Mouse (Mus musculus) E14TG2a.4 (cell line): ENCODE measurements around the gene Dach1.

Experiments
- H3K27me3 ChIP-seq: 2 replicates; pipeline ENCODE4 v1.6.1; 2014; ENCODE audit warnings: low read length, control low read depth; ENCODE audit not compliant: insufficient read depth
- H3K36me3 ChIP-seq: 2 replicates; pipeline ENCODE4 v1.6.1; 2014; ENCODE audit warnings: low read length, control low read depth; ENCODE audit not compliant: insufficient read depth
- H3K4me1 ChIP-seq: replicated peaks from 2 replicates; pipeline ENCODE4 v1.6.1; 2014; ENCODE audit warnings: low read depth, low read length, control low read depth
- H3K4me3 ChIP-seq: replicated peaks from 2 replicates; pipeline ENCODE4 v1.5.1; 2014; ENCODE audit warnings: mild to moderate bottlenecking, low read length
- H3K9me3 ChIP-seq: 2 replicates; pipeline ENCODE4 v1.6.1; 2014; ENCODE audit warnings: low read length, control low read depth
- CTCF ChIP-seq: conservative IDR thresholded peaks from 2 replicates; pipeline ENCODE4 v1.5.1; 2014; ENCODE audit warnings: low read length
- NANOG ChIP-seq: IDR thresholded peaks from 2 replicates; pipeline ENCODE4 v1.6.1; 2014; ENCODE audit warnings: borderline replicate concordance, low read length, mixed read lengths
- POU5F1 ChIP-seq: IDR thresholded peaks from 2 replicates; pipeline ENCODE4 v1.6.1; 2014; ENCODE audit warnings: low read length, borderline replicate concordance

The Dach1 gene

GRCm38 (mm10) chr14:97896622-97897021 is 272.9 kb downstream of the Dach1 start:
- Histone ChIP-seq H3K36me3 (no peaks in the 10 kb centered on the region), H3K27me3 (no peaks in the 10 kb centered on the region), H3K9me3 (no peaks in the 10 kb centered on the region), H3K4me3 (no peak overlapping the region), H3K4me1 (no peaks in the 10 kb centered on the region)
- TF ChIP-seq CTCF (no peak), NANOG (no peak)

- Histone ChIP-seq H3K4me3 (no peak overlapping the region), H3K27me3 (no peaks in the 10 kb centered on the region), H3K4me1 (no peaks in the 10 kb centered on the region), H3K9me3 (no peaks in the 10 kb centered on the region), H3K36me3 (no peaks in the 10 kb centered on the region)
- TF ChIP-seq POU5F1 (no peak), CTCF (peak; percentile 28; the same call in 1 of the 2 replicates)
Observed at GRCm38 (mm10) chr14:97881976-97882375, 287.6 kb downstream of the Dach1 start.

GRCm38 (mm10) chr14:97871001-97871400 is 298.6 kb downstream of the Dach1 start:
- TF ChIP-seq POU5F1 (no peak), NANOG (no peak)
- Histone ChIP-seq H3K4me3 (no peak overlapping the region), H3K4me1 (no peaks in the 10 kb centered on the region), H3K9me3 (no peaks in the 10 kb centered on the region), H3K36me3 (no peaks in the 10 kb centered on the region), H3K27me3 (no peaks in the 10 kb centered on the region)

- Histone ChIP-seq H3K4me3 (no peak overlapping the region), H3K36me3 (no peaks in the 10 kb centered on the region), H3K4me1 (no peaks in the 10 kb centered on the region), H3K27me3 (no peaks in the 10 kb centered on the region), H3K9me3 (no peaks in the 10 kb centered on the region)
- TF ChIP-seq CTCF = no peak
- no peak for TF ChIP-seq NANOG
Observed at GRCm38 (mm10) chr14:97858384-97858783, 311.2 kb downstream of the Dach1 start.

- Histone ChIP-seq H3K4me1 (no peaks in the 10 kb centered on the region), H3K9me3 (no peaks in the 10 kb centered on the region), H3K27me3 (no peaks in the 10 kb centered on the region), H3K36me3 (no peaks in the 10 kb centered on the region), H3K4me3 (no peak overlapping the region)
- no peak for TF ChIP-seq CTCF
- no peak for TF ChIP-seq POU5F1
- TF ChIP-seq NANOG = no peak
Observed at GRCm38 (mm10) chr14:97857276-97857675, 312.3 kb downstream of the Dach1 start.

DNA sequence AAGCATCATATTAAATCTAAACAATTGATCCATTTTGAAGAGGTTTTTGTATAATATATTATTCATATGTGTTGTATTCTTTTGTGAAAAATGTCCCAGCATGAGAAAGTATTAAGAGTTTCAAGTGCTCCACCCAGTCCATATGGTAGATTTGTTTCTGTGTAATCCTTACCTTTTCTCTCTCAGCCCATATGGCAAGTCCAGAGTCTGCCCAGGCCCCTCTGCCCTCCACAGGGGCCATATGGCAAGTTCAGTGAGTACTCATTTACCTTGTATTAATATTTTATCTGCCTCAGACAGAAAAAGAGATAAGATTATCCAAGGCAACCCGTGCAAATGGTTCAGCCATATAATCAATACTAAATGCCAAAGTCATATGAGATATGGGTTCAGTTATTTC is 314.2 kb downstream of the Dach1 start:
- no peaks in the 10 kb centered on the region for H3K4me1 ChIP-seq
- H3K36me3 ChIP-seq = no peaks in the 10 kb centered on the region
- no peaks in the 10 kb centered on the region for H3K9me3 ChIP-seq
- TF ChIP-seq POU5F1 (no peak), NANOG (no peak), CTCF (no peak)
- no peaks in the 10 kb centered on the region for H3K27me3 ChIP-seq
- no peak overlapping the region for H3K4me3 ChIP-seq

DNA sequence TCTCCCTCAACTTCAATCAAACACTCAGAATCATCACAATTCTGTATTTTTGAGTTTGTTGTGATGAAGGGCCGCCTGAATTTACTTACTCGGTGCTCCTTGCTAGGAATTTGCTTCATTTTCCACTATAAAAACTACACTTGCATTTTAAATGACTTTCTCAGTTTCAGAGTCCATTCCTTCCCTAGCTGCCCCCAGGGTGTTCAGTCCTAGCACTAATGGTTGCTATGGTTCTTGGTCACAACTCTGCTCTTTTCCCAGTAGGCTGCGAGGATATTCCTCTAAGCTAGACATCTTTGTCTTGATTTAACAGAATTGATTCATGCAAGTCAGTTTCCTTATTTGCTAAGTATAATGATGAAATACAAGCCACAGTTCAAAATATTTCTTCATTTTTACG is 319.1 kb downstream of the Dach1 start:
- no peaks in the 10 kb centered on the region for H3K4me1 ChIP-seq
- H3K9me3 ChIP-seq = no peaks in the 10 kb centered on the region
- no peaks in the 10 kb centered on the region for H3K36me3 ChIP-seq
- H3K27me3 ChIP-seq = no peaks in the 10 kb centered on the region
- H3K4me3 ChIP-seq = no peak overlapping the region
- TF ChIP-seq NANOG (no peak), CTCF (no peak), POU5F1 (no peak)

DNA sequence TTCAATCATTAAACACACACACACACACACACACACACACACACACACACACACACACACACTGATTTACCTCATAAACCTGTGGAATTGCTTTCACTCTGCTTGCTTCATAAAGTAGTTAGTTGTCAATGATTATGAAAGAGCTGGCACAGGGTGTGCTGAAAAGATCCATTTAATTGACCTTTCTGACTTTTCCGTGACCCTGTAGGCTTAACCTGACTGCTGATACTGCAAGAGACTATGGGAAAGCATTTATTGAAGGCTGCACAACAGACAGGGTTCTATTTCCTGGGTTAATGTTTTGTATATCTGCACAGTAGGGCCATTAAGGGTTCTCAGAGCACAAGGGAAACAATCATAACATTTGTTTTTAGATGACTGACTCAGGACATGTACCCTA is 321.9 kb downstream of the Dach1 start:
- H3K36me3 ChIP-seq = no peaks in the 10 kb centered on the region
- H3K27me3 ChIP-seq = no peaks in the 10 kb centered on the region
- TF ChIP-seq CTCF (no peak), NANOG (no peak), POU5F1 (no peak)
- H3K9me3 ChIP-seq = no peaks in the 10 kb centered on the region
- no peak overlapping the region for H3K4me3 ChIP-seq
- H3K4me1 ChIP-seq = no peaks in the 10 kb centered on the region

- Histone ChIP-seq H3K4me1 (no peaks in the 10 kb centered on the region), H3K27me3 (no peaks in the 10 kb centered on the region), H3K4me3 (no peak overlapping the region), H3K36me3 (no peaks in the 10 kb centered on the region), H3K9me3 (no peaks in the 10 kb centered on the region)
- TF ChIP-seq NANOG (no peak), CTCF (no peak), POU5F1 (no peak)
Observed at GRCm38 (mm10) chr14:97839275-97839674, 330.3 kb downstream of the Dach1 start.
